Mouse (Mus musculus) limb, embryonic 12.5 days (tissue): Measurements from ENCODE around the gene Sema6b. TPM values are rescaled to one million over a fixed set of nuclear protein-coding genes. Genes with fewer than 3 reads are reported as not detected.
A peak's percentile ranks its signal among the peaks of the same experiment; 100 is the strongest.

Experiments used
- ATAC-seq: fragments of 200-750 bp; cut with Nextera tagmentation; 2 replicates; pipeline ENCODE4 v1.8.0; 2017; ENCODE audit warnings: low read depth, moderate TSS enrichment; ENCODE audit not compliant: insufficient number of reproducible peaks, insufficient read depth, low FRiP score, low TSS enrichment
- H3K27ac ChIP-seq: fragments of 300-500 bp; sonication (generic); 2 replicates; pipeline ENCODE4 v1.5.1; 2016; ENCODE audit warnings: mild to moderate bottlenecking, moderate library complexity
- H3K27me3 ChIP-seq: fragments of 300-500 bp; sonication (generic); 2 replicates; pipeline ENCODE4 v1.6.1; 2016; ENCODE audit warnings: mild to moderate bottlenecking, moderate library complexity
- H3K36me3 ChIP-seq: fragments of 300-500 bp; sonication (generic); 2 replicates; pipeline ENCODE4 v1.6.1; 2016; ENCODE audit warnings: mild to moderate bottlenecking, moderate library complexity
- H3K4me1 ChIP-seq: fragments of 300-500 bp; sonication (generic); replicated peaks from 2 replicates; pipeline ENCODE4 v1.6.1; 2016
- H3K4me2 ChIP-seq: fragments of 300-500 bp; sonication (generic); 2 replicates; pipeline ENCODE4 v1.6.1; 2016; ENCODE audit warnings: mild to moderate bottlenecking, moderate library complexity
- H3K4me3 ChIP-seq: fragments of 300-500 bp; sonication (generic); replicated peaks from 2 replicates; pipeline ENCODE4 v1.5.1; 2016; ENCODE audit warnings: mild to moderate bottlenecking
- H3K9ac ChIP-seq: fragments of 300-500 bp; sonication (generic); replicated peaks from 2 replicates; pipeline ENCODE4 v1.6.1; 2016; ENCODE audit warnings: mild to moderate bottlenecking, moderate library complexity
- H3K9me3 ChIP-seq: fragments of 300-500 bp; sonication (generic); 2 replicates; pipeline ENCODE4 v1.6.1; 2016; ENCODE audit warnings: mild to moderate bottlenecking, moderate library complexity
- WGBS: fragments of 180-500 bp; shearing (Covaris S2); methylation state at CpG from one replicate; pipeline ENCODE4 v1.1.7; 2016; 5-methylcytosine and 5-hydroxymethylcytosine counted together
- polyA plus RNA-seq: library from polyadenylated mRNA; unstranded; fragments of >200 nt; fragmentation: Nextera tagmentation; extraction: Ambion mirVana; gene quantifications from 2 replicates; pipeline ENCODE4 v1.2.1, GENCODE M21; 2016

The Sema6b gene
- polyA plus RNA-seq, 1 experiment from 2014 or later: 3.1 TPM

GRCm38 (mm10) chr17:56128246-56128645 is 11.9 kb downstream of the Sema6b start:
- Histone ChIP-seq H3K4me2 (no peak overlapping the region), H3K36me3 (no peaks in the 10 kb centered on the region), H3K27me3 (peaks cover 30% of the 10 kb centered on the region), H3K9me3 (peaks cover 7% of the 10 kb centered on the region; the same call in 1 of the 2 replicates), H3K4me1 (peaks cover 9% of the 10 kb centered on the region), H3K9ac (no peak overlapping the region), H3K27ac (no peak overlapping the region), H3K4me3 (no peak overlapping the region)
- no peak for ATAC-seq
- WGBS: 82% methylated on average over 15 of the region's 15 CpGs

GRCm38 (mm10) chr17:56126175-56126574 is 14.0 kb downstream of the Sema6b start:
- H3K4me1 ChIP-seq: peaks cover 9% of the 10 kb centered on the region
- H3K27ac ChIP-seq: no peak overlapping the region
- ATAC-seq: no peak
- 72% methylated on average over 11 of the region's 11 CpGs for WGBS
- no peak overlapping the region for H3K9ac ChIP-seq
- H3K4me2 ChIP-seq: no peak overlapping the region
- H3K9me3 ChIP-seq: peaks cover 21% of the 10 kb centered on the region
- H3K27me3 ChIP-seq: peaks cover 51% of the 10 kb centered on the region
- H3K36me3 ChIP-seq: no peaks in the 10 kb centered on the region
- H3K4me3 ChIP-seq: no peak overlapping the region

GRCm38 (mm10) chr17:56125276-56125630 is 14.9 kb downstream of the Sema6b start:
- no peak overlapping the region for H3K4me3 ChIP-seq
- H3K27me3 ChIP-seq: peaks cover 60% of the 10 kb centered on the region
- peaks cover 14% of the 10 kb centered on the region for H3K4me1 ChIP-seq
- H3K9me3 ChIP-seq: peaks cover 17% of the 10 kb centered on the region
- 88% methylated on average over 4 of the region's 4 CpGs for WGBS
- no peak for ATAC-seq
- no peak overlapping the region for H3K27ac ChIP-seq
- H3K4me2 ChIP-seq: no peak overlapping the region
- H3K9ac ChIP-seq: no peak overlapping the region
- H3K36me3 ChIP-seq: no peaks in the 10 kb centered on the region

DNA sequence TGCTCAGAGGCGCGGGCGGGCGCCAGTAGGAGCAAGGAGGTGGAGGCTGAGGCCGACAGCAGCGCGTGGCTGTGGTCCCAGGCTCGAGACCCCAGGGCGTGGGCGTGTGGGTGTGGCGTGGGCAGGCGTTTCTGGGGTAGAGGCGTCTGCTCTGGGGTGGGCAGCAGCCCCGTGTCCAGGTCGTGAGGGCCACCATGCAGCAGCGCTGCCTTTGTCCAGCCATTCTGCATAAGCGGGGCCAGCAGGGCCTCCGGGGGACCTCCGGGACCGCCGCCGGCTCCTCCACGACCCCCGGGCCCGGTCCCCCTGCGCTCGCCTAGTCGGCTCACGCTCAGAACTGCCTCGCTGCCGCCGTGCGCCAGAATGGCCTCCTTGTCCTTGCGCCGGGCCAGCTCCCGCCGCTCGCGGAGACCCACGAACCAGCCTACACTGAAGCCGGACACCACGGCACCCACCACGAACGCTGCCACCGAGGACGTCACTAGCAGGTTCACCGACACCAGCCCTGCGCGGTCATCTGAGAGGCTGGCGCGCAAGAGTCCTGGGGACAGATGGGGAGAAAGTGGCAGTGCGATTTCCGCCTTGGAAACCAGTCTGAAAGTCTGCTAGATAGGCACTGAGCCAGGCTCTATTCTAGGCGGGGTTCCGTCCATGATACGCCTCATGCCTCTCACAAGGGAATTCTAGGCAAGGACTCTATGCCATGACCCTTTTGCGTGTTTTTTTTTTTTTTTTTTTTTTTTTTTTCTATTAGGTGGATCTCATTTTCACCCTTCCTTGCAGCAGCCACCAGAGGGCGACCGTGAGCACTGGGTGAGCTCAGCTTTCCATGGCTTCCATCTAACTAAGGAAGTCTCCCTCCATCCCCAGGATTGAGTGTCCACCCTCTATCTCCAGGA is 15.5 kb downstream of the Sema6b start:
- no peaks in the 10 kb centered on the region for H3K36me3 ChIP-seq
- H3K9me3 ChIP-seq: peaks cover 17% of the 10 kb centered on the region
- WGBS: 7% methylated on average over 59 of the region's 59 CpGs
- peaks cover 19% of the 10 kb centered on the region for H3K4me1 ChIP-seq
- peak overlapping the region; percentile 60 for H3K9ac ChIP-seq
- peaks cover 66% of the 10 kb centered on the region for H3K27me3 ChIP-seq
- H3K4me3 ChIP-seq: peak overlapping the region; percentile 44
- H3K4me2 ChIP-seq: peak overlapping the region; percentile 77
- no peak overlapping the region for H3K27ac ChIP-seq
- no peak for ATAC-seq

DNA sequence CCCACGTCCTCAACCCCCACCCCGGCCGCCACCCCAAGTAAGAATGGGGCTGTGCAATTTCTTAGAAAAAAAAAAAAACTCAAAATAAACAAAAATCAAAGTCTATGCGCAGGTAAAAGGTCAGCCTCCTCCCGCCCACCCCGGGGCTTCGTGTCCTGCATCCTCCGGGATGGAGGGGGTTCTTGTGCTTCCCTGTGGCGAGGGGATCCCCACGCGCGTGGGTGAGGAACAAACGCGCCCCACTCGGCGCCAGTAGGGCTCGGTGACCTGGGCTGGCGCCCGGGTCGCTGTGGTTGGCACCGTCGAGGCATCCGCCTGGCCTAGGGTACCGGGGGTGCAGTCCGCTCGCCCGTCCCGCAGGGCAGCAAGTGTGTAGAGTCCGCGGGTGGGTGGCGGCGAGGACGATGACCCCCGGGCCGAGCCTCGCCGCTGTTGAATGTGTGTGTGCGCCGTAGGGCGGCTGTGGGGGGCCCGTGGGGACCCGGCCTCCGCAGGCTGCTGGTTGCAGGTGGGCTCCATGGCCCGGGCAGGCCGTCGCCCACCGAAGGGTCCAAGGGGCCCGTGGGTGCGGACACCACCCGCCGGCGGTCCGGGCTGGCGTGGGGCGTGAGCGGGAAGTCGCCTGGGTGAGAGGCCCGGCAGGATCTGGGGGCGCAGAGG is 16.3 kb downstream of the Sema6b start:
- Histone ChIP-seq H3K36me3 (no peaks in the 10 kb centered on the region), H3K27me3 (peaks cover 74% of the 10 kb centered on the region), H3K9me3 (peaks cover 17% of the 10 kb centered on the region), H3K4me1 (peaks cover 21% of the 10 kb centered on the region), H3K4me2 (peak overlapping the region; percentile 77), H3K4me3 (peak overlapping the region; percentile 44), H3K9ac (peak overlapping the region; percentile 60), H3K27ac (no peak overlapping the region)
- WGBS: 40% methylated on average over 58 of the region's 59 CpGs
- ATAC-seq: no peak

- H3K27me3 ChIP-seq: peaks cover 81% of the 10 kb centered on the region
- peaks cover 17% of the 10 kb centered on the region for H3K9me3 ChIP-seq
- no peak overlapping the region for H3K27ac ChIP-seq
- no peaks in the 10 kb centered on the region for H3K36me3 ChIP-seq
- no peak for ATAC-seq
- H3K9ac ChIP-seq: no peak overlapping the region
- H3K4me3 ChIP-seq: 0 out of 2 replicates have a peak overlapping the region, but pooled peaks have one; percentile 11
- 93% methylated on average over 12 of the region's 12 CpGs for WGBS
- H3K4me1 ChIP-seq: peaks cover 21% of the 10 kb centered on the region
- no peak overlapping the region for H3K4me2 ChIP-seq
Measured at GRCm38 (mm10) chr17:56123161-56123560, 17.0 kb downstream of the Sema6b start.

DNA sequence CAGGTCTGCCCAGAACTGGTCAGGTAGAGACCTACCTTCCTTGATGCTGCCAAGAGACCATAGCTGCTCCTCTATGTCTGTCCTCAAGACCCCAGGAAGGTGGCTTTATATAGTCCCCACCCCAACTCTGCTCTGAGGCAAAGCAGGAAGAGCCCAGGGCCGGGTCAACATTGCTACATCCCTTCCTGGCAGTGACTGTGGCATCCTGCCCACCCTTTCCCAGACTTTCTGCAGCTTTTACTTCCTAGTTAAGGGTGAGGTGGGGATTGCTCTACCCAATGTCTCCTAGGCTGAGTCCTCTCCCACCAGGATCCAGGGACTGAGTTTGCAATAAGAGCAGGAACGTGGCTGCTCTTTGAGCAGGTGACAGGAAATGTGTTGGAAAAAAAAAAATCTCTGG is 18.3 kb downstream of the Sema6b start, which contains the start of gene Lrg1:
Gene Lrg1 (minus strand): TSS at position 176 of the 400 bp plus-strand sequence.
- no peak within 1 kb of the TSS for H3K4me2 ChIP-seq
- ATAC-seq: no peak
- no peaks in the 10 kb centered on the region for H3K36me3 ChIP-seq
- no peak within 1 kb of the TSS for H3K27ac ChIP-seq
- H3K4me1 ChIP-seq: peaks cover 28% of the 10 kb centered on the region
- WGBS: 61% methylated on average over 2 of the region's 2 CpGs
- no peak within 1 kb of the TSS for H3K4me3 ChIP-seq
- peaks cover 17% of the 10 kb centered on the region for H3K9me3 ChIP-seq
- H3K27me3 ChIP-seq: peaks cover 93% of the 10 kb centered on the region
- no peak within 1 kb of the TSS for H3K9ac ChIP-seq

GRCm38 (mm10) chr17:56119981-56120880 is 19.9 kb downstream of the Sema6b start:
- ATAC-seq: no peak
- H3K9ac ChIP-seq: 0 out of 2 replicates have a peak overlapping the region, but pooled peaks have one; percentile 34
- no peak overlapping the region for H3K27ac ChIP-seq
- peak overlapping the region; percentile 16 for H3K4me3 ChIP-seq
- H3K4me1 ChIP-seq: peaks cover 28% of the 10 kb centered on the region
- H3K9me3 ChIP-seq: peaks cover 17% of the 10 kb centered on the region
- H3K36me3 ChIP-seq: no peaks in the 10 kb centered on the region
- WGBS: 7% methylated on average over 66 of the region's 66 CpGs
- H3K27me3 ChIP-seq: peaks cover 98% of the 10 kb centered on the region
- peak overlapping the region; percentile 26 for H3K4me2 ChIP-seq

GRCm38 (mm10) chr17:56119431-56119830 is 20.7 kb downstream of the Sema6b start:
- H3K27me3 ChIP-seq: peaks cover 91% of the 10 kb centered on the region
- H3K4me2 ChIP-seq: peak overlapping the region; percentile 26; the same call in 1 of the 2 replicates
- H3K9me3 ChIP-seq: peaks cover 17% of the 10 kb centered on the region
- 43% methylated on average over 12 of the region's 12 CpGs for WGBS
- no peak overlapping the region for H3K9ac ChIP-seq
- H3K4me3 ChIP-seq: peak overlapping the region; percentile 16
- H3K27ac ChIP-seq: no peak overlapping the region
- no peaks in the 10 kb centered on the region for H3K36me3 ChIP-seq
- no peak for ATAC-seq
- peaks cover 25% of the 10 kb centered on the region for H3K4me1 ChIP-seq

GRCm38 (mm10) chr17:56117251-56117710 is 22.9 kb downstream of the Sema6b start, which contains the start of gene Plin5:
TSS of gene Plin5 (minus strand) at chr17:56117596.
- Histone ChIP-seq H3K4me3 (peak within 1 kb of the TSS; percentile 30), H3K9ac (peak within 1 kb of the TSS; percentile 23), H3K36me3 (no peaks in the 10 kb centered on the region), H3K27ac (no peak within 1 kb of the TSS), H3K4me2 (peak within 1 kb of the TSS; percentile 60), H3K27me3 (peaks cover 69% of the 10 kb centered on the region), H3K9me3 (peaks cover 6% of the 10 kb centered on the region), H3K4me1 (peaks cover 19% of the 10 kb centered on the region)
- whole genome bisulfite sequencing: under 1% methylated on average over 26 of the region's 27 CpGs
- ATAC-seq: peak; percentile 18; the same call in 1 of the 2 replicates
